Mouse (Mus musculus): ENCODE data around the gene Ppp2r5e. TPM values are rescaled to one million over a fixed set of nuclear protein-coding genes. Genes with fewer than 3 reads are reported as not detected.

The Ppp2r5e gene
- polyA plus RNA-seq, 1 experiment from 2014 or later = 10.1 TPM

- WGBS = 78% methylated on average over 5 of the region's 5 CpGs
- H3K27ac ChIP-seq (ENCODE audit: low read length) = no peak overlapping the region
- no peaks in the 10 kb centered on the region for H3K9me3 ChIP-seq (ENCODE audit: low read length)
- no peak overlapping the region for H3K9ac ChIP-seq (replicated peaks; ENCODE audit: low read length)
- H3K4me2 ChIP-seq (replicated peaks; ENCODE audit: low read depth, low read length) = no peak overlapping the region
- H3K4me1 ChIP-seq (ENCODE audit: insufficient read depth, low read length) = 0 out of 2 replicates have a peak, but pooled peaks cover 7% of the 10 kb centered on the region
- H3K27me3 ChIP-seq (ENCODE audit: insufficient read depth, low read length) = no peaks in the 10 kb centered on the region
- peaks cover 32% of the 10 kb centered on the region for H3K36me3 ChIP-seq (ENCODE audit: insufficient read depth, low read length)
- ATAC-seq (ENCODE audit: low FRiP score, low TSS enrichment) = no peak
- H3K4me3 ChIP-seq (ENCODE audit: low read length) = no peak overlapping the region
These were observed 128.9 kb downstream of the Ppp2r5e start for GRCm38 (mm10) chr12:75467127-75467526.

- no peaks in the 10 kb centered on the region for H3K9me3 ChIP-seq (ENCODE audit: low read length)
- 0 out of 2 replicates have a peak, but pooled peaks cover 7% of the 10 kb centered on the region for H3K4me1 ChIP-seq (ENCODE audit: insufficient read depth, low read length)
- no peak overlapping the region for H3K4me3 ChIP-seq (ENCODE audit: low read length)
- H3K9ac ChIP-seq (replicated peaks; ENCODE audit: low read length) = no peak overlapping the region
- no peaks in the 10 kb centered on the region for H3K27me3 ChIP-seq (ENCODE audit: insufficient read depth, low read length)
- peaks cover 39% of the 10 kb centered on the region for H3K36me3 ChIP-seq (ENCODE audit: insufficient read depth, low read length)
- ATAC-seq (ENCODE audit: low FRiP score, low TSS enrichment) = no peak
- no peak overlapping the region for H3K4me2 ChIP-seq (replicated peaks; ENCODE audit: low read depth, low read length)
- 90% methylated on average over 7 of the region's 7 CpGs for WGBS
- no peak overlapping the region for H3K27ac ChIP-seq (ENCODE audit: low read length)
These were observed 129.8 kb downstream of the Ppp2r5e start for GRCm38 (mm10) chr12:75466206-75466605.

- Histone ChIP-seq H3K36me3 (ENCODE audit: insufficient read depth, low read length) (peaks cover 50% of the 10 kb centered on the region), H3K27me3 (ENCODE audit: insufficient read depth, low read length) (no peaks in the 10 kb centered on the region)
- ATAC-seq (ENCODE audit: low FRiP score, low TSS enrichment) = peak; percentile 39; the same call in 1 of the 2 replicates
These were observed 131.9 kb downstream of the Ppp2r5e start for GRCm38 (mm10) chr12:75464016-75464769.

GRCm38 (mm10) chr12:75460561-75460960, 135.5 kb downstream of the Ppp2r5e start:
- H3K36me3 ChIP-seq (ENCODE audit: insufficient read depth, low read length) = peaks cover 48% of the 10 kb centered on the region
- no peak for ATAC-seq (ENCODE audit: low FRiP score, low TSS enrichment)
- H3K27ac ChIP-seq (ENCODE audit: low read length) = no peak overlapping the region
- no peaks in the 10 kb centered on the region for H3K9me3 ChIP-seq (ENCODE audit: low read length)
- no peaks in the 10 kb centered on the region for H3K27me3 ChIP-seq (ENCODE audit: insufficient read depth, low read length)
- H3K4me1 ChIP-seq (ENCODE audit: insufficient read depth, low read length) = no peaks in the 10 kb centered on the region
- H3K4me2 ChIP-seq (replicated peaks; ENCODE audit: low read depth, low read length) = no peak overlapping the region
- no peak overlapping the region for H3K4me3 ChIP-seq (ENCODE audit: low read length)
- no peak overlapping the region for H3K9ac ChIP-seq (replicated peaks; ENCODE audit: low read length)
- 87% methylated on average over 5 of the region's 5 CpGs for WGBS

More at GRCm38 (mm10) chr12:75464016-75464769, 131.9 kb downstream of the Ppp2r5e start:
- no peaks in the 10 kb centered on the region for H3K9me3 ChIP-seq (ENCODE audit: low read length)
- no peak overlapping the region for H3K4me3 ChIP-seq (ENCODE audit: low read length)
- no peak overlapping the region for H3K9ac ChIP-seq (replicated peaks; ENCODE audit: low read length)
- WGBS = 84% methylated on average over 9 of the region's 9 CpGs
- no peak overlapping the region for H3K27ac ChIP-seq (ENCODE audit: low read length)
- no peaks in the 10 kb centered on the region for H3K4me1 ChIP-seq (ENCODE audit: insufficient read depth, low read length)
- no peak overlapping the region for H3K4me2 ChIP-seq (replicated peaks; ENCODE audit: low read depth, low read length)

GRCm38 (mm10) chr12:75459656-75460055, 136.4 kb downstream of the Ppp2r5e start:
- Histone ChIP-seq H3K4me1 (ENCODE audit: insufficient read depth, low read length) (no peaks in the 10 kb centered on the region), H3K9ac (replicated peaks; ENCODE audit: low read length) (no peak overlapping the region), H3K4me2 (replicated peaks; ENCODE audit: low read depth, low read length) (no peak overlapping the region), H3K4me3 (ENCODE audit: low read length) (no peak overlapping the region), H3K27ac (ENCODE audit: low read length) (no peak overlapping the region), H3K27me3 (ENCODE audit: insufficient read depth, low read length) (no peaks in the 10 kb centered on the region), H3K36me3 (ENCODE audit: insufficient read depth, low read length) (peaks cover 40% of the 10 kb centered on the region), H3K9me3 (ENCODE audit: low read length) (no peaks in the 10 kb centered on the region)
- ATAC-seq (ENCODE audit: low FRiP score, low TSS enrichment) = no peak
- WGBS = 97% methylated on average over 5 of the region's 5 CpGs

- Histone ChIP-seq H3K9me3 (ENCODE audit: low read length) (no peaks in the 10 kb centered on the region), H3K4me1 (ENCODE audit: insufficient read depth, low read length) (peaks cover 7% of the 10 kb centered on the region; the same call in 1 of the 2 replicates), H3K27ac (ENCODE audit: low read length) (no peak overlapping the region), H3K4me3 (ENCODE audit: low read length) (no peak overlapping the region), H3K27me3 (ENCODE audit: insufficient read depth, low read length) (no peaks in the 10 kb centered on the region), H3K36me3 (ENCODE audit: insufficient read depth, low read length) (peaks cover 27% of the 10 kb centered on the region), H3K4me2 (replicated peaks; ENCODE audit: low read depth, low read length) (no peak overlapping the region), H3K9ac (replicated peaks; ENCODE audit: low read length) (no peak overlapping the region)
- WGBS = 96% methylated on average over 6 of the region's 6 CpGs
- no peak for ATAC-seq (ENCODE audit: low FRiP score, low TSS enrichment)
These were observed 142.6 kb downstream of the Ppp2r5e start for GRCm38 (mm10) chr12:75453441-75453840.

- Histone ChIP-seq H3K4me2 (replicated peaks; ENCODE audit: low read depth, low read length) (no peak overlapping the region), H3K9ac (replicated peaks; ENCODE audit: low read length) (no peak overlapping the region), H3K4me1 (ENCODE audit: insufficient read depth, low read length) (peaks cover 7% of the 10 kb centered on the region; the same call in 1 of the 2 replicates), H3K36me3 (ENCODE audit: insufficient read depth, low read length) (peaks cover 24% of the 10 kb centered on the region), H3K4me3 (ENCODE audit: low read length) (no peak overlapping the region), H3K9me3 (ENCODE audit: low read length) (no peaks in the 10 kb centered on the region), H3K27me3 (ENCODE audit: insufficient read depth, low read length) (no peaks in the 10 kb centered on the region), H3K27ac (ENCODE audit: low read length) (no peak overlapping the region)
- WGBS = 85% methylated on average over 4 of the region's 4 CpGs
- ATAC-seq (ENCODE audit: low FRiP score, low TSS enrichment) = no peak
These were observed 143.0 kb downstream of the Ppp2r5e start for GRCm38 (mm10) chr12:75453027-75453426.

GRCm38 (mm10) chr12:75450592-75450991, 145.5 kb downstream of the Ppp2r5e start:
- H3K27ac ChIP-seq (ENCODE audit: low read length) = 0 out of 2 replicates have a peak overlapping the region, but pooled peaks have one; percentile 7
- 76% methylated on average over 8 of the region's 8 CpGs for WGBS

GRCm38 (mm10) chr12:75450011-75450410, 146.0 kb downstream of the Ppp2r5e start:
- peak; percentile 71; the same call in 1 of the 2 replicates for ATAC-seq (ENCODE audit: low FRiP score, low TSS enrichment)
- 46% methylated on average over 14 of the region's 14 CpGs for WGBS
- H3K36me3 ChIP-seq (ENCODE audit: insufficient read depth, low read length) = peaks cover 24% of the 10 kb centered on the region

More at GRCm38 (mm10) chr12:75450592-75450991, 145.5 kb downstream of the Ppp2r5e start:
- Histone ChIP-seq H3K27me3 (ENCODE audit: insufficient read depth, low read length) (no peaks in the 10 kb centered on the region), H3K9me3 (ENCODE audit: low read length) (no peaks in the 10 kb centered on the region), H3K4me1 (ENCODE audit: insufficient read depth, low read length) (peaks cover 7% of the 10 kb centered on the region; the same call in 1 of the 2 replicates), H3K4me2 (replicated peaks; ENCODE audit: low read depth, low read length) (no peak overlapping the region), H3K4me3 (ENCODE audit: low read length) (no peak overlapping the region), H3K36me3 (ENCODE audit: insufficient read depth, low read length) (peaks cover 24% of the 10 kb centered on the region), H3K9ac (replicated peaks; ENCODE audit: low read length) (no peak overlapping the region)
- no peak for ATAC-seq (ENCODE audit: low FRiP score, low TSS enrichment)

GRCm38 (mm10) chr12:75449475-75449966, 146.5 kb downstream of the Ppp2r5e start:
- peaks cover 7% of the 10 kb centered on the region; the same call in 1 of the 2 replicates for H3K4me1 ChIP-seq (ENCODE audit: insufficient read depth, low read length)
- H3K36me3 ChIP-seq (ENCODE audit: insufficient read depth, low read length) = peaks cover 24% of the 10 kb centered on the region
- no peak overlapping the region for H3K27ac ChIP-seq (ENCODE audit: low read length)
- no peak for ATAC-seq (ENCODE audit: low FRiP score, low TSS enrichment)
- WGBS = 60% methylated on average over 6 of the region's 6 CpGs
- H3K9me3 ChIP-seq (ENCODE audit: low read length) = no peaks in the 10 kb centered on the region
- H3K4me2 ChIP-seq (replicated peaks; ENCODE audit: low read depth, low read length) = no peak overlapping the region
- H3K9ac ChIP-seq (replicated peaks; ENCODE audit: low read length) = no peak overlapping the region
- no peak overlapping the region for H3K4me3 ChIP-seq (ENCODE audit: low read length)
- H3K27me3 ChIP-seq (ENCODE audit: insufficient read depth, low read length) = no peaks in the 10 kb centered on the region

More at GRCm38 (mm10) chr12:75450011-75450410, 146.0 kb downstream of the Ppp2r5e start:
- Histone ChIP-seq H3K4me1 (ENCODE audit: insufficient read depth, low read length) (peaks cover 7% of the 10 kb centered on the region; the same call in 1 of the 2 replicates), H3K27ac (ENCODE audit: low read length) (0 out of 2 replicates have a peak overlapping the region, but pooled peaks have one; percentile 7), H3K9me3 (ENCODE audit: low read length) (no peaks in the 10 kb centered on the region), H3K4me2 (replicated peaks; ENCODE audit: low read depth, low read length) (no peak overlapping the region), H3K27me3 (ENCODE audit: insufficient read depth, low read length) (no peaks in the 10 kb centered on the region), H3K9ac (replicated peaks; ENCODE audit: low read length) (no peak overlapping the region), H3K4me3 (ENCODE audit: low read length) (no peak overlapping the region)
